In genomic region chr8:105469816-105470215, GRCm38 (mm10) we compare ENCODE assay signal across 10 mouse cellular contexts. TPM values are rescaled to one million over a fixed set of nuclear protein-coding genes. Genes with fewer than 3 reads are reported as not detected.
A peak's percentile ranks its signal among the peaks of the same experiment; 100 is the strongest.
DNase-seq lines count a peak whose midpoint lies in the region; ATAC-seq lines count a peak whose summit lies in the region.
"Had no signal": no experiment of that assay in that cellular context is flagged by ENCODE, and none has a peak within 500 bp of the region (broad histone marks: within the 10 kb centered on the region; RNA-seq: fewer than 3 reads in every experiment).

No protein-coding gene starts in this region.

- intact Hi-C loops in left cerebral cortex, postnatal 14 days (cut with DNase I) = no loop called here

- H3K9ac ChIP-seq in liver, embryonic 13.5 days = no peak overlapping the region
- no peak overlapping the region for H3K9ac ChIP-seq in forebrain, embryonic 11.5 days (ENCODE audit: low read length)
- H3K9ac ChIP-seq in neural tube, embryonic 15.5 days (replicated peaks) = no peak overlapping the region; the same call in 1 of the 2 replicates

- 58% methylated on average over 5 of the region's 5 CpGs for WGBS in liver, embryonic 13.5 days (ENCODE audit: insufficient replicate concordance)
- WGBS in forebrain, embryonic 11.5 days = 92% methylated on average over 5 of the region's 5 CpGs
- WGBS in limb, embryonic 10.5 days = 89% methylated on average over 5 of the region's 5 CpGs
- WGBS in neural tube, embryonic 15.5 days = 67% methylated on average over 5 of the region's 5 CpGs

- peaks cover 54% of the 10 kb centered on the region for H3K4me1 ChIP-seq in liver, embryonic 13.5 days (replicated peaks)
- H3K4me1 ChIP-seq in forebrain, embryonic 11.5 days (replicated peaks; ENCODE audit: control insufficient read depth, insufficient read depth, low read length) = peaks cover 34% of the 10 kb centered on the region
- peaks cover 61% of the 10 kb centered on the region for H3K4me1 ChIP-seq in limb, embryonic 10.5 days
- peaks cover 67% of the 10 kb centered on the region for H3K4me1 ChIP-seq in neural tube, embryonic 15.5 days

- H3K27me3 ChIP-seq in liver, embryonic 13.5 days = peaks cover 85% of the 10 kb centered on the region
- peaks cover 18% of the 10 kb centered on the region for H3K27me3 ChIP-seq in forebrain, embryonic 11.5 days (ENCODE audit: control insufficient read depth, insufficient read depth, low read length)
- H3K27me3 ChIP-seq in limb, embryonic 10.5 days (ENCODE audit: low read depth, poor library complexity, severe bottlenecking) = peaks cover 42% of the 10 kb centered on the region
- H3K27me3 ChIP-seq in neural tube, embryonic 15.5 days (replicated peaks) = peaks cover 5% of the 10 kb centered on the region; the same call in 1 of the 2 replicates

- no peak overlapping the region for H3K27ac ChIP-seq in liver, embryonic 13.5 days
- no peak overlapping the region for H3K27ac ChIP-seq in forebrain, embryonic 11.5 days (ENCODE audit: low read depth, low read length)
- peak overlapping the region; percentile 68 for H3K27ac ChIP-seq in limb, embryonic 10.5 days
- H3K27ac ChIP-seq in neural tube, embryonic 15.5 days (replicated peaks) = peak overlapping the region; percentile 78

- peak overlapping the region; percentile 19 for H3K4me2 ChIP-seq in liver, embryonic 13.5 days
- peak overlapping the region; percentile 26; the same call in 1 of the 2 replicates for H3K4me2 ChIP-seq in forebrain, embryonic 11.5 days (ENCODE audit: low read depth, low read length, severe bottlenecking)
- H3K4me2 ChIP-seq in neural tube, embryonic 15.5 days = peak overlapping the region; percentile 68

- ATAC-seq in liver, embryonic 13.5 days (ENCODE audit: low read depth) = no peak
- no peak for ATAC-seq in forebrain, embryonic 11.5 days (replicated peaks; ENCODE audit: low FRiP score)
- no peak for ATAC-seq in neural tube, embryonic 15.5 days (ENCODE audit: low FRiP score)

- H3K9me3 ChIP-seq in liver, embryonic 13.5 days (replicated peaks) = no peaks in the 10 kb centered on the region
- H3K9me3 ChIP-seq in forebrain, embryonic 11.5 days (ENCODE audit: control insufficient read depth, low read length) = no peaks in the 10 kb centered on the region
- H3K9me3 ChIP-seq in limb, embryonic 10.5 days (replicated peaks) = no peaks in the 10 kb centered on the region
- H3K9me3 ChIP-seq in neural tube, embryonic 15.5 days (replicated peaks) = no peaks in the 10 kb centered on the region

- H3K36me3 ChIP-seq in liver, embryonic 13.5 days = no peaks in the 10 kb centered on the region
- H3K36me3 ChIP-seq in forebrain, embryonic 11.5 days (ENCODE audit: control insufficient read depth, insufficient read depth, low read length) = no peaks in the 10 kb centered on the region
- H3K36me3 ChIP-seq in limb, embryonic 10.5 days = 0 out of 2 replicates have a peak, but pooled peaks cover 5% of the 10 kb centered on the region
- H3K36me3 ChIP-seq in neural tube, embryonic 15.5 days = peaks cover 8% of the 10 kb centered on the region; the same call in 1 of the 2 replicates

- no peak overlapping the region for H3K4me3 ChIP-seq in liver, embryonic 13.5 days (replicated peaks)
- no peak overlapping the region for H3K4me3 ChIP-seq in forebrain, embryonic 11.5 days (ENCODE audit: low read depth, low read length)
- H3K4me3 ChIP-seq in limb, embryonic 10.5 days = no peak overlapping the region
- peak overlapping the region; percentile 45 for H3K4me3 ChIP-seq in neural tube, embryonic 15.5 days (replicated peaks)

- no peak for DNase-seq in liver, embryonic 13.5 days
- no peak for DNase-seq in liver
- DNase-seq in forebrain, embryonic 11.5 days (ENCODE audit: low spot score) = no peak
- no peak for DNase-seq in limb, embryonic 10.5 days (ENCODE audit: low spot score)
- no peak for DNase-seq in adrenal gland, postnatal 4 days (ENCODE audit: low spot score in 2 of 2)
- no peak for DNase-seq in embryo, embryonic 10 days (ENCODE audit: low spot score)
- DNase-seq in left cerebral cortex, postnatal 14 days (ENCODE audit: low spot score in 2 of 2) = no peak

RNA-seq across cellular contexts. Expression of gene Tppp3, which starts 1.5 kb away (rescaled TPM):
- polyA plus RNA-seq in liver, embryonic 13.5 days (2015; fragmentation: Nextera tagmentation; extraction: Ambion mirVana) = 1.6 and 1.8 TPM in 2 replicates
- 36.1 and 37.7 TPM in 2 replicates for polyA plus RNA-seq in forebrain, embryonic 11.5 days (2014; fragmentation: Nextera tagmentation; extraction: Ambion mirVana)
- polyA plus RNA-seq in limb, embryonic 10.5 days (2016; fragmentation: Nextera tagmentation; extraction: Ambion mirVana) = 8.4 and 13.5 TPM in 2 replicates
- 253 and 288 TPM in 2 replicates for polyA plus RNA-seq in neural tube, embryonic 15.5 days (2015; fragmentation: Nextera tagmentation; extraction: Ambion mirVana)
- total RNA-seq in adrenal gland, postnatal 4 days (2021) = 10 to 100 TPM; 88.4 to 89.4 TPM
- total RNA-seq in left cerebral cortex, postnatal 14 days (2021) = 10 to 100 TPM; 41.2 to 49.7 TPM

RNA-seq across cellular contexts. Expression of gene Zdhhc1, which starts 26.9 kb away (rescaled TPM):
- polyA plus RNA-seq in liver, embryonic 13.5 days (2015; fragmentation: Nextera tagmentation; extraction: Ambion mirVana) = 2.1 TPM in 2 replicates
- polyA plus RNA-seq in forebrain, embryonic 11.5 days (2014; fragmentation: Nextera tagmentation; extraction: Ambion mirVana) = 20.2 and 24.6 TPM in 2 replicates
- 18.9 and 25.3 TPM in 2 replicates for polyA plus RNA-seq in limb, embryonic 10.5 days (2016; fragmentation: Nextera tagmentation; extraction: Ambion mirVana)
- polyA plus RNA-seq in neural tube, embryonic 15.5 days (2015; fragmentation: Nextera tagmentation; extraction: Ambion mirVana) = 36.6 and 36.8 TPM in 2 replicates
- total RNA-seq in adrenal gland, postnatal 4 days (2021) = 10 to 100 TPM; 26.2 to 28.6 TPM
- 10 to 100 TPM; 26.8 to 27.5 TPM for total RNA-seq in left cerebral cortex, postnatal 14 days (2021)

RNA-seq across cellular contexts. Expression of gene Hsd11b2, which starts 48.7 kb away (rescaled TPM):
- polyA plus RNA-seq in liver, embryonic 13.5 days (2015; fragmentation: Nextera tagmentation; extraction: Ambion mirVana) = 1.5 and 2.2 TPM in 2 replicates
- polyA plus RNA-seq in forebrain, embryonic 11.5 days (2014; fragmentation: Nextera tagmentation; extraction: Ambion mirVana) = 13.5 and 13.6 TPM in 2 replicates
- polyA plus RNA-seq in limb, embryonic 10.5 days (2016; fragmentation: Nextera tagmentation; extraction: Ambion mirVana) = 78.2 and 83.2 TPM in 2 replicates
- polyA plus RNA-seq in neural tube, embryonic 15.5 days (2015; fragmentation: Nextera tagmentation; extraction: Ambion mirVana) = 1.0 and 1.1 TPM in 2 replicates
- 10 to 100 TPM in 1 of 2 experiments, 1 to 10 TPM in 1; 3.7 to 15.0 TPM for total RNA-seq in adrenal gland, postnatal 4 days (2021)
- not detected for total RNA-seq in left cerebral cortex, postnatal 14 days (2021)
- total RNA-seq: liver, adult 2 months had no signal

RNA-seq across cellular contexts. Expression of gene Lrrc36, which starts 56.4 kb away (rescaled TPM):
- polyA plus RNA-seq in liver, embryonic 13.5 days (2015; fragmentation: Nextera tagmentation; extraction: Ambion mirVana) = 0.15 and 0.16 TPM in 2 replicates
- 1.2 and 1.4 TPM in 2 replicates for polyA plus RNA-seq in forebrain, embryonic 11.5 days (2014; fragmentation: Nextera tagmentation; extraction: Ambion mirVana)
- polyA plus RNA-seq in limb, embryonic 10.5 days (2016; fragmentation: Nextera tagmentation; extraction: Ambion mirVana) = not detected in 2 replicates
- polyA plus RNA-seq in neural tube, embryonic 15.5 days (2015; fragmentation: Nextera tagmentation; extraction: Ambion mirVana) = 0.23 and 0.27 TPM in 2 replicates
- 1 to 10 TPM; 5.4 to 6.4 TPM for total RNA-seq in adrenal gland, postnatal 4 days (2021)
- under 1 TPM in 1 of 2 experiments, not detected in 1; 0.40 TPM for total RNA-seq in left cerebral cortex, postnatal 14 days (2021)
- total RNA-seq: liver, adult 2 months had no signal
- polyA plus RNA-seq: liver, adult 2 months had no signal

RNA-seq across cellular contexts. Expression of gene Kctd19, which starts 56.5 kb away (rescaled TPM):
- polyA plus RNA-seq in liver, embryonic 13.5 days (2015; fragmentation: Nextera tagmentation; extraction: Ambion mirVana) = not detected in 2 replicates
- not detected in 2 replicates for polyA plus RNA-seq in forebrain, embryonic 11.5 days (2014; fragmentation: Nextera tagmentation; extraction: Ambion mirVana)
- not detected in 2 replicates for polyA plus RNA-seq in limb, embryonic 10.5 days (2016; fragmentation: Nextera tagmentation; extraction: Ambion mirVana)
- polyA plus RNA-seq in neural tube, embryonic 15.5 days (2015; fragmentation: Nextera tagmentation; extraction: Ambion mirVana) = not detected in 2 replicates
- not detected for total RNA-seq in adrenal gland, postnatal 4 days (2021)
- total RNA-seq in left cerebral cortex, postnatal 14 days (2021) = not detected
- total RNA-seq: liver, adult 2 months had no signal
- polyA plus RNA-seq: kidney, embryonic 16.5 days; liver, adult 2 months had no signal

Comparison
In these comparisons a context has a peak if more than half of its experiments do, and no peak if none do; other contexts are left out.
1. H3K27ac ChIP-seq: peak in limb, embryonic 10.5 days (single experiment) and neural tube, embryonic 15.5 days (single experiment); none in liver, embryonic 13.5 days (single experiment) and forebrain, embryonic 11.5 days (single experiment).
2. Peak in every context shown above with its lines, with median percentiles within 50 percentile points of each other: H3K4me2 ChIP-seq.